Mouse (Mus musculus): ENCODE results near the gene Iqcd.

Gene Iqcd

DNA sequence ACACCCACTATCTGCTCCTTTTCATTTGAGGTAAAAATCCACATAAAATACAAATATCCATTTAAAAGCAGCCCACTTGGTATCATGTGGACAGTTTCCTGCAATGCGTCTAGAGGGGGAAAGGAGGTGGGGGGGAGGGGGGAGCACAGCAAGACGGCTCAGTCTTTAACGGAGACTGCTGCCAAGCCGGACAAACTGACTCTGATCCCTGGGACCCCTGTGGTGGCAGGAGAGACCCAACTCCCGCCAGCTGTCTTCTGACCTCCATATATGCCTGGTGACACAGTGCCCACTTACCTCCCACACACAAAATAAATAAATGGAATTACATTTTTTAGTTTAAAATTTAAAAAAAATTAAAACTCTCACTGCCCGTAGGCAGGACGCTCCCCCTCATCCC, 14.7 kb downstream of the Iqcd start:
- no peak for DNase-seq (ENCODE audit: extremely low spot score, low spot score)

DNA sequence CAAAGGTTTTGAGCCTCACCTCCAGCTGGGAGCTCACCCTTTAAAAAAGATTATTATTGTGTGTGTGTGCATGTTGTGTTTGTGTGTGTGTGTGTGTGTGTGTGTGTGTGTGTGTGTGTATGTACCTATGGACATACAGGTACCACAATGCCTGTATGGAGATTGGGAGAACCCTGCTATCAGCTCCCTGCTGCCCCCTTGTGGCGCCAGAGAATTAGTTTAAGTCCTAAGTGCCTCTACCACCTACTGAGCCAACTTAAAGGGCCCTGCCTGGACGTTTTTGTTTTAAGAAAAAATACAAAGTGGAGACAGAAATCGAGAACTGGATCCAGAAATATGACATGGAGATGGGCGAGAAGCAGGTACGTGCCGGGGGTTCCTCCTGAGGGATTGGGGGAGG, 16.0 kb downstream of the Iqcd start:
- peak; percentile 85 for DNase-seq (ENCODE audit: extremely low spot score, low spot score)

DNA sequence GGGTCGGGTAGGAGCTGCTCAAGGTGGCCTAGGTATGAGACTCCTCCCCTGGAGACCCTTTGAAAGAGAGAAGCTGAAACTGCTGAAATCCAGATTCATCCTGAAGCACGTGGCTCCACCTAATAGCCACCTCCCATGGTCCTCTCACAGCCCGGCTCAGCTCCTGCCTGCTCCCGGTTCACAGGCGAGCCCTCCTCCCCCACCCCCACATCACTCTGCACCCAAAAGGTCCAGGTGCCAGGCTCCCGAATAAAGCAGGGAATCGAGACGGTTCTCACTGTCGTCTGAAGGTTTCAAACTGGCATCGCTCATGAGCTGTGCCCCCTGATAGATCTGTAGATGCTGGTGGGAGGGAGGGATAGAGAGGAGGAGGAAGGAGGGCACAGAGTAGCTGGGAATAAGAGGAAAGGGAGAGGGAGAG, 16.4 kb downstream of the Iqcd start:
- no peak for DNase-seq (ENCODE audit: extremely low spot score, low spot score)

DNA sequence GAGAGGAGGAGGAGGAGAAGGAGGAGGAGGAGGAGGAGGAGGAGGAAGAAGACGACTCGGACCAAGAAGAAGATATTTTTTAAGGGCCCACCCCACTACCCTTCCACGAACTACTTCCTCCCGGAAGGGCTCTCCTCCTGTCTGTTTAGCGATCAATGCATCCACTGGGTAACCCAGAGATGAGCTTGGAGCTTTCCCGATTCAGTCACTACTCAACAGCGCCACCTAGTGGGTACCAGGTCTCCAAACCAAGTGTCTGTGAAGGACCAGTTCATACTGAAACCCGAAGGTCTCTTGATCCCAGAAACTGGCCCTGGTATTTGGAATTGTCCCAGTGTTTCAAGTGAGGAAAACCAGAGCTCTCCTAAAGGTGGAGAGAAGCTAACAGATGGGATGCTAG, 16.9 kb downstream of the Iqcd start:
- DNase-seq (ENCODE audit: extremely low spot score, low spot score) = peak; percentile 94

DNA sequence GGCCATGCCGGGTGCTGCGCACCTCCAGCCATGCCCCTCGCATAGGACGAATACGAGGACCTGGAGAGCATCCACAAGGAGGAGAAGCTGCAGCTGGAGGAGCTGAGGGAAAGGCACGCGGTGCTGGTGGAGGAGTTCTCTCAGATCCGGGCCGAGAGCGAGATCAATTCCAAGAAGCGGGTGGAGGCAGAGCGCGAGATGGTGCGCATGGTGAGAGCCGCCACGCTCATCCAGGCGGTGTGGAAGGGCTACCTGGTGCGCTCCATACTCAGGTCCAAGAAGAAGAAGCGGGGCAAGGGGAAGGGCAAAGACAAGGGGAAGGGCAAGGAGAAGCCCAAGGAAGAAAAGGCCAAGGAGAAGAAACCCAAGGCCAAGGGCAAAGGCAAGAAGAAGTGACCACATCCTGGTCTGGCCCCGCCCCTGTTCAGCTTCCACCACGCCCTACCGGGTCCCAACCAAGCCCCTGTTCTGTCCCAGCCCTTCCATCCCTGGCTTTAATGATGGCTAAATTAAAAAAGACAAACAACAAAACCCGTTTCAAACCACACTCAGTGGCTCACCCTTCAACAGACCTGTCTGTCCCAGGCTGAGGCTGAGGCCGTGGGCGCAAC, 17.9 kb downstream of the Iqcd start:
- DNase-seq (ENCODE audit: extremely low spot score, low spot score) = no peak

DNA sequence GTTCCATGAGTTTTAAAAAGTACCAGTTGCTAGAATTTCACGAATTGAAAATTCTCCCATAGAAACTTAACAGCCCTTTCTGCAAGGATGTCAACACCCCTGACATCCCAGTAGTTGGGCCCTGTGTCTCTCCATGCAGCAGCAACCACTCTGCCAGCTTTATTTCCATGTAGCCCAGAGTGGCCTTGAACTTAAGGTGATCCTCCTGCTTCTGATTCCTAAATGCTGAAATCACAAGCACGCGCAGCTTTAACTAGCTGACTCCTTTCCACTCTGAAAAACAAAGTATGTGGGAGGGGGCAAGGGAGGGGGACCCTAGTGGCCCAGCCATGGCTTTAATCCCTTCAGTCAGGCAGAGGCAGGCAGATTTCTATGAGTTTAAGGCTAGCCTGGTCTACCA, 18.5 kb downstream of the Iqcd start:
- DNase-seq (ENCODE audit: extremely low spot score, low spot score) = no peak

DNA sequence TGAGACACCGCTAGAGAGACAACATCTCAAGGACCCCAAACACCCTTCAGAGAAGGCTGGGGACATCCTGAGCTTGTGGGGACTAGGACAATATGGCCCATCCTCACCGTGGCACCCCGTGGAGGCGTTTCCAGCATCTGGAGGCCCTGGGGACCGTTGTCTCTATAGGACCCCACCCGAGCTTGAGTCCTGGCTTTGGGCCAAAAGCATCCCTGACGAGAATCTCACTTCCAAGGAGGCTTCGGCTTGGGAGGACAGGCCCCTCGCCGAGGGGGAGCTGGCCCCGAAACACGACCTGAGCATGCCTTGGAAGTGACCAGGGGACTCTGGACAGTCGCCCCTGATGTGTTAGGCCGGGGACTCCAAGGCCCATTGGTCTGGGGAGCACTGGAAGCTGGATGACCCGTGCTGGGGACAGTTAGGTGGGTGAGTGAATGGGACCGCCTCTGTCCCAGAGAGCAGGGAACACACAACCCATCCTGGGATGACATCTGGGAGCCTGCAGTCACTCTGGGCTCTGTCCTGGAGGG, 20.5 kb downstream of the Iqcd start:
- DNase-seq (ENCODE audit: extremely low spot score, low spot score) = no peak

DNA sequence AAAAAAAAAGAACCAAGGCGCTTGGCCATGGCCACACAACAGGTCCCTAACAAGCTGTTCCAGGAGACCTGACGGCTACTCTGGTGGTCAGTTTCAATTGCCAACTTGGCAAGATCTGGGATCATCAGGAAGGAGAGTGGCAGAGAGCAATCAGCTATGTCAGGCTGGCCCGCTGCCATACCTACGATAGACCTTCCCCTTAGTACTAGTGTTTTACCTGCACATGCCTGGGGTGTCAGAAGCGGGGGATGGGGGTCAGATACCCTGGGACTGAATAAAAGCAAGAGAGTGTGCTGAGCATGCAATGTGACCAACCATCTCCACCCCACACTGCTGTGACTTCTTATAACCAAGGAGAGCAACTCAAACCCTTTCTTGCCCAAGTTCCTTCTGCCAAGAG, 22.1 kb downstream of the Iqcd start:
- no peak for DNase-seq (ENCODE audit: extremely low spot score, low spot score)

DNA sequence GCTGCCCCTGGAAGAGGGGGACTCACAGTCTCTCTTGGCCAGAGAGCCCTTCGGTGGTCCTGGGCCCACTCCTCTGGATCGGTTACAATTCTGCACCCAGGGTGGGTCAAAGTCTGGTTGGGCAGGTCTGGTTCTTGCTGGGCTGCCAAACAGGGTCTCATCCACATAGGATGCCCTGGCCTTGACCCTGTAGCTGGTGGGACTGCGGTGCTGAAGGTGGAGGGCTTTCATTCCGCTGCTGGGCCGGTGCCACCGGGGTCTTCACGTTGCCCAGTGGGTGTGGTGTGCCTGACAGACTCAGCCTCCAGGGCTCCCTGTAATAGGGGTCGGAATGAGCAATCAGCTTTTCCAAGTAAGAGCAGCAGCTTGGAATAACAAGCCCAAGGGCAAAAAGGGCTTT, 22.6 kb downstream of the Iqcd start:
- DNase-seq (ENCODE audit: extremely low spot score, low spot score) = no peak

DNA sequence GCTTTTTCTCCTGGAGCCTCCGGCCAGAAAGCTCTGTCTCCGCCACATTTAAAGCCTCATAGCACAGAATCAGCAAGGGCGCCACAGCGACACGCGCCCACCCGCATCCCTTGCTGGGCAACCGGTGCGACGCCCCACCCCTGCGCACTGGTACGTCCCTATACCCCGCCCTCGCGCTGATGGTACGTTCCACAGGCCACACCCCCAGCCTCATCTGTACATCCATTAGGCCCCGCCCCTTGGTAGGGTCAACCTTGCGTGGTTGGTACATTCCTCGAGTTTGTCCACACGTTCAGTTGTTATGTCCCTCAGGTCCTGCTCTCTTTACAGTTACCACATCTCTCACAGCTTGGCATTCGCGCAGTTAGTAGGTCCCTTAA, 23.6 kb downstream of the Iqcd start, which contains the start of the genes Rita1 and Ddx54:
TSS of gene Rita1 (minus strand) at position 148 of the 380 bp plus-strand sequence.
TSS of gene Ddx54 (plus strand) at position 298 of the 380 bp plus-strand sequence.
- peak; percentile 98 for DNase-seq (ENCODE audit: extremely low spot score, low spot score)

DNA sequence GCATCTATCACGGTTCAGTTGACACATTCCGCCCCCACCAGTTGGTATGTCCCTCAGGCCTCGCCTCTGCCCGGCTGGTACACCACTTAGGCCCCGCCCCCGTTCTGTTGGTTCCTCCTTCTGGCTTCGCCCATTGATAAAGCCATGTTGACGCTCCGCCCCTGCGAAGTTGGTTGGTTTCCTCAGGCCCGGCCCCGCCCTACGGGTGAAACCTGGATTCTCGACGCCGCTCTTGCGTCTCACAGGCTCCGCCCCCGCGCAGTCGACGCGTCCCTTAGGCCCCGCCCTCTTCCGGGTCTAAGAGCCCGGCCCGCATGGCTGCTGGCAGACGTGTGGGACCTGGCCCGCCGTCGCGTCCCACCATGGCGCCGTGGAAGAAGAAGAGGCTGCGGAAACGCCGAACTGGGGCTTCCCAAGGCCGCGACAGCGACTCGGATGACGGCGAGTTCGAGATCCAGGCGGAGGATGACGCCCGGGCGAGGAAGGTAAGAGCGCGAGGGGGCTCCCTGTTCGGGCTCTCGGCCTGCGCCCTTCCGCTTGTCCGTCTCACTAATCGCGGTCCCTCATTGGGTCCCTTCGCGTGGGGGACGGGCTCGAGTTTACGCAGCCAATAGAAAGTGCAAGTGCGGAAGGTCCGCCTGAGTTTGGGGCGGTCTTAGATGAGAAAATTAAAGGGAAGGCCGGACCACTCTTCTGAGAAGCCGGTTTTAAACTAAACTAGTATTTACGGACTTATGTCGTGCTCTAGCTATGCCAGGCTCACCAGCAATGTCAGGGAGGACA, 24.2 kb downstream of the Iqcd start:
- peak; percentile 100 for DNase-seq (ENCODE audit: extremely low spot score, low spot score)

DNA sequence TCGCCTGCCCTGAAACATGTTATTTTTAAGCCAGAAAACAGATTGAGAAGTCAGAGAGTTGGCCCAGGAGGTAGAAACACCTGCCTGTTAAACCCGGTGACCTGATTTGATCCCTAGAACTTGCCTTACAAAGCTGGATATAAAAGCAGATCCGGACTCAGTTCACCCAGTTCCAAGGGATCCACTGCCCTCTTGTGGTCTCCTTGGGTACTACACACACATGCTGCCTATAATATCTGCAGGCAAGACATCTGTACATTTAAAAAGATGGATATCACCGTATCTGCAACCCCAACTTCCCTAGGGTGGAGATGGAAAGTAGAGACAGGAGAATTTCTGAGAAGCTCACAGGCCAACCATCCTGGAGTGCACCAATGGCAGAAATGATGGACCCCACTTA, 27.1 kb downstream of the Iqcd start:
- DNase-seq (ENCODE audit: extremely low spot score, low spot score) = no peak

DNA sequence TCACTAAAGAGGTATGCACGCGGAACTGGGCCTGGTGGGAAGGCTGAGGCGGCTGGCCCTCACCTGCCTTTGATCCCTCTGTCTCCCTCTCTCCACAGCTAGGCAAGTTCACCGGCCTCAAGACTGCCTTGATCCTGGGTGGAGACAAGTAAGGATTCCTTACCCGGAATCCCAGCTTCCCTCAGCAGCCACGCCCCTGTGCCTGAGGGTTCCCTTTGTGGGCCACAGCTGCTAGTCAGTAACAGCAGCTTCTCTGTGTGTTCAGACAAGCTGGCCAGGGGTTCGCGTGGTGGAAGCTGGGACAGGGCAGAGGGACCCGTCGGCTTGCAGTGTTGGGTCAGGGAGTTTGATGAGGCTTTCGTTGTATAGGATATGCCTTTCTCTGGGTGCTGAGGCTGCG, 30.0 kb downstream of the Iqcd start:
- no peak for DNase-seq (ENCODE audit: extremely low spot score, low spot score)

DNA sequence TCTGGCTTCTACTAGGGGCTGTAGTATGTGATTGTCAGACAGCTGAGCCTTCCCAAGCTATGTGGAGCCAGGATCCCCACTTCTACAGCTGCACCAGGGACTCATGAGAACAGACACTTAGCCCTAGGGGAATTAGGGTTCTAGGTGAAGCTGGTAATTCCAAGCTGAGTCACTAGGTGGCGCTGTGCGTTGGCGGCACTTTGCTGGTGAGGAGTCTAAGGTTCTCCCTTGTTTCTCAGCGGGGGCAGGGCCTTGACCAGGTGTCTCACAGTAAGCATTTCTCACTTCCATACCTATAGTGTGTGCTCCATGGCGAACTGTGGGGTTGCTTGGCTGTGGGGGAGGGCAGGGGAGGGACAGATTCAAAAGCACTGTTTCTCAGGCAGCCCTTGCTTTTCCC, 30.4 kb downstream of the Iqcd start:
- DNase-seq (ENCODE audit: extremely low spot score, low spot score) = peak; percentile 69

DNA sequence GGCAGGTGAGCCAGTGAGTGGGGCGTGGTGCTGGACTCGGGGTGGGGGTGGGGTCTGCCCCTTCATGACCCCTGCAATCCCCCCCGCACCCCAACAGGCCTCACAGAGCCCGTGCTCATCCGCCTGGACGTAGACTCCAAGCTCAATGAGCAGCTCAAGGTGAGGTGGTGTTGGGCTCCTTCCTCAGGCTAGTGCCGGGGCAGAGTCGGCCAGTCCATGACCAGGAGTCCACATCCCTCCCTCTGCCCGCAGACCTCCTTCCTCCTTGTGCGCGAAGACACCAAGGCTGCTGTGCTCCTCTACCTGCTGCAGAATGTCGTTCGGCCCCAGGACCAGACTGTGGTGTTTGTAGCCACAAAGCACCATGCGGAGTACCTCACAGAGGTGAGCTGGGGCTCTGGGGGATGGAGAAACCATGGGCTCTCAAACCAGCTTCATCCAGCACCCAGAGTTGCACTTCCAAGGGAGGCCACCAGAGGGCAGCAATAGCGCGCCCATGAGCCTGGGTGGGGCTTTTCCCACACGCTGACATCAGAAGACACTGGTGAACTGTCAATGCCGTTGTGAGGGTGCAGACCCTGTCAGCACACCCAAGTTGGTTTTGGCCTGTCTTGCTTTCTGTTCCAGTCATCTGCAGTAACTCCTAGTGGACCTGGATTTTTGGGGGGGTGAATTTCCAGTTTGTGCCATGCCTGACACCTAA, 31.7 kb downstream of the Iqcd start:
- peak; percentile 88 for DNase-seq (ENCODE audit: extremely low spot score, low spot score)

DNA sequence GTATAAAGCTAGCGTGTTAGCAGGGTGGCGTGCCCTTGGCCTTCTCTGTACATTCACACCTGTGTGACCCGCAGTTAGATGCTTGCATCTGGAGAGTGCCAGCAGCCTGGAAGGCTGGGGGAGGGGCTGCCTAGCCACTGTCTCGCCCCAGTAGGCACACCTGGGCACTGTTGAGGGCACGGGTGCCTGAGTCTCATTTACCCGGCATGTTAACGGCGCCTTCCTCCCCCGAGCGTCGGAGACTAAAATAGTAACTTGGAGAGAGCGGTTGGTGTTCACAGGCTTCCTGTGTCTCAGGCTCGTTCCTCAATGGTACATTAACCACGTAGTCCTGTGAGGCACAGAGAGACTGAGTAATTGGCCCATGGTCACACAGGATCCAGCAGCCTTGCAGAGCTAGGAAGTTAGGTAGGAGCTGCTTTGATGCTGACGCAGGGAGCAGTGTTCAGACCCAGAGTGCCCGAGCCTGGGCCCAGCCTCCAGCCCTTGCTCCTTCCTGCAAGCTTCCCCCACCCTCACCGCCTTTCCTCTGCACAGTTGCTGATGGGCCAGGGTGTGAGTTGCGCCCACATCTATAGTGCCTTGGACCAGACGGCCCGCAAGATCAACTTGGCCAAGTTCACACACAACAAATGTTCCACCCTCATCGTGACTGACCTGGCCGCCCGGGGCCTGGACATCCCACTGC, 32.4 kb downstream of the Iqcd start:
- DNase-seq (ENCODE audit: extremely low spot score, low spot score) = no peak

DNA sequence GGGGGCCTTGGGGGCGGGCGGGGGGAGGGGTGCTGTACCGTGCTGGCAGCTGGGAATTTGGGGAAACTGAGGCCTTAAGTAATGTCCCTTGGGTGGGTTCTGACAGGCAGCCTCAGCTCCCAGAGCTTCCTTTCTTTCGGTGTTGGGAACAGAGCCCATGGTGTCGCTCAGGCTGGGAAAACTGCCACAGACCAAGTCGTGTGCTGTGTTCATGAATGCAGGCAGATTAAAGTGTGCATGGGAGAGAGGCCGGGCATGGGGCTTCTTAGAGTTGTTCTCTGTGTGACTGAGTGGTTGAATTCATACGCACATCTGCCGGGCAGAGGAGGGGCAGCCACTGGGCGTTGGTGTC, 33.0 kb downstream of the Iqcd start:
- no peak for DNase-seq (ENCODE audit: extremely low spot score, low spot score)

DNA sequence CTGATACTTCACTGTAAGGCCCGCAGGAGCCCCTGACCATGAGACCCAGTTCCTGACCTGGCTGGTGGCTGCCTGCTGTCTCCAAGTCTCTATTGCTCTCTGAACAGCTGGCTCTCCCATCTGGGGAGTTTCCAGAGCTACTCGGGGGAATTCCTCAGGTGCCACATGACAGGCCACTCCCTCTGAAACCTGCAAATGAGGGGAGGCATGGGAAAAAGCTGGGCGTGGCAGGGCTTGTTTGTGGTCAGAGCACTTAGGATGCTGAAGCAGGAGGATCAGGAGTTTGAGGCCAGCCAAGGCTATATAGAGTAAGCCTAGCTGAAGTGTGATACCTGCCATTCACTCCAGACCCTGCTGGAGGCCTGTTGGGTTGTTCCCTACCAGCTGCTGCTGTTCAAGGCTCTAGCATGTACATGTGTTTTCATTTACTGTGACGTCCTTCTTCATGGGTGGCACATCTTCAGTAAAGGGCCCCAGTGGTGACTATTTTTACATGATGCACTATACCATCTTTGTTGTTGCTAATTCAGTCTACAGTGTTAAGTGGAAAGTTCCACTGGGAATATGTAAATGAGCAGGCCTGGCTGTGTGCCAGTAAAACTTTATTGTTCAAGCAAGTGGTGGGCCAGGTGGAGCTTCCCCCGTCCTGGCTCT, 33.5 kb downstream of the Iqcd start:
- no peak for DNase-seq (ENCODE audit: extremely low spot score, low spot score)

DNA sequence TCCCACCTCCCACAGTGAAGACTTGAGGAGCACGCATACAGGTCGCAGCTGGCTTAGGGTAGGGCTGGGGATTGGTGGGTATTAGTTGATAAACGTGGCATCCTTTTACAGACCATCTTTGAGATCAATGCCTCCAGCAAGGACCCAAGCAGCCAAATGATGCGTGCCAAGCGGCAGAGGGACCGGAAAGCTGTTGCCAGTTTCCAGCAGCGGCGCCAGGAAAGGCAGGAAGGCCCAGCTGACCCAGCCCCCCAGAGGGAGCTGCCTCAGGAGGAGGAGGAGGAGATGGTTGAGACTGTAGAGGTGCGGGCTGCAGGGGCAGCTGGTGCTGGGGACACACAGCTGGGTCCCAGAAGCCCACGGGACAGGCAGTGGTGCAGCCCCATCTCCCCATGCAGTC, 35.6 kb downstream of the Iqcd start:
- no peak for DNase-seq (ENCODE audit: extremely low spot score, low spot score)

DNA sequence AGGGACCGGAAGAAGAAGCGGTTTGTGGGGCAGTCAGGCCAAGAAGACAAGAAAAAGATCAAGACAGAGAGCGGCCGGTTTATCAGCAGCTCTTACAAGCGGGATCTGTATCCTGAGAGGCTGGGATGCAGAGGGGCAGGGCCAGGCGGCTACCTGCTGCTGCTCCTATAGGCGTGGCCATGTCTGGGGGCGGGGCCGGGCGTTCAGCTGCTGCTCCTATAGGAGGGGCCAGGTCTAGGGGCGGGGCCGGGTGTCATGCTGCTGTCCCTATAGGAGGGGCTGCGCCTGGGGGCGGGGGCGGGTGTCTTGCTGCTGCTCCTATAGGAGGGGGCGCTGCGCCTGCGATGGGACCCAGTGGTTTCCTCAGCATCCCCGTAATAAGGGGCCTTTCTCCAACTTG, 37.6 kb downstream of the Iqcd start:
- DNase-seq (ENCODE audit: extremely low spot score, low spot score) = peak; percentile 49

Measured in neural tube, embryonic 10.5 days (tissue).